Mouse (Mus musculus) cerebellum, adult 2 months (tissue): ENCODE data around the gene Dand5.

Experiments
- CTCF ChIP-seq: fragments of 200-500 bp; IDR thresholded peaks from 2 replicates; pipeline ENCODE4 v1.5.1; 2011; ENCODE audit warnings: low read depth, mild to moderate bottlenecking, control low read depth, low read length, moderate library complexity, borderline replicate concordance; ENCODE audit not compliant: insufficient read depth
- POLR2A ChIP-seq: fragments of 200-500 bp; IDR thresholded peaks from 2 replicates; pipeline ENCODE4 v1.6.1; 2011; ENCODE audit warnings: low read length, control low read depth, borderline replicate concordance; ENCODE audit not compliant: insufficient read depth

DNA sequence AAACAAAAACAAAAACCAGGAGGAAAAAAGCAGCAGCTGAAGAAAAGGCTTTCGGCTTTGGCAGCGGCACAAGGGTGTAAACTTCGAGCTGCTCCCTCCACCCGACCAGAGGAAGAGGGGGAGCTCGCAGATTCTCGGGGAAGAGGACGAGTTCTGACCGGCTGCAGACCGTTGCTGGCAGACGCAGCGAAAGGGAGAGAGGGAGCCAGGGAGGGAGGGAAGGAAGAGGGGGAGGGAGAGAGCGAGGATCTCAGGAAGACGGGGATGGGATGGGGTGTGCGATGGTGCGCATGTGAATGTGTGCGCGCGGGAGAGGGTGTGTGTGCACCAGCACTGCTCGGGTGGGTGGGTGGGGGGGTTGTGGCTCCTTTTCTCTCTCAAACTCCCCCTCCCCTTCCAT lies 48.8 kb downstream of the Dand5 start:
- TF ChIP-seq CTCF (no peak), POLR2A (peak; percentile 81; the same call in 1 of the 2 replicates)
